Mouse (Mus musculus) G1E (cell line): ENCODE data around the gene Igsf21. TPM values are rescaled to one million over a fixed set of nuclear protein-coding genes. Genes with fewer than 3 reads are reported as not detected.
A peak's percentile ranks its signal among the peaks of the same experiment; 100 is the strongest.

Source experiments
- ATAC-seq: 2 replicates; pipeline ENCODE4 v1.8.0; 2016; ENCODE audit warnings: mild to moderate bottlenecking; ENCODE audit not compliant: insufficient number of reproducible peaks, poor library complexity, low FRiP score, severe bottlenecking; ENCODE audit errors: extremely low read depth
- DNase-seq: peaks from one replicate; pipeline ENCODE4 v3.0.0; 2012; ENCODE audit warnings: low spot score
- H3K27me3 ChIP-seq: 2 replicates; pipeline ENCODE4 v1.6.1; 2012; ENCODE audit warnings: mild to moderate bottlenecking, low read length, inconsistent platforms; ENCODE audit not compliant: insufficient read depth
- H3K36me3 ChIP-seq: replicated peaks from 2 replicates; pipeline ENCODE3; 2012; ENCODE audit warnings: mild to moderate bottlenecking, inconsistent platforms
- H3K4me1 ChIP-seq: 2 replicates; pipeline ENCODE4 v1.6.1; 2012; ENCODE audit warnings: low read depth, low read length, inconsistent platforms, mixed read lengths; ENCODE audit not compliant: insufficient read depth
- H3K4me3 ChIP-seq: 2 replicates; pipeline ENCODE4 v1.5.1; 2012; ENCODE audit warnings: low read depth, mild to moderate bottlenecking, inconsistent platforms, low read length, moderate library complexity, mixed read lengths
- H3K9me3 ChIP-seq: replicated peaks from 2 replicates; pipeline ENCODE4 v1.6.1; 2012; ENCODE audit warnings: inconsistent platforms
- CTCF ChIP-seq: IDR thresholded peaks from 2 replicates; pipeline ENCODE4 v1.5.1; 2012; ENCODE audit warnings: low read depth, low read length, inconsistent platforms, mixed read lengths
- GATA1 ChIP-seq: IDR thresholded peaks from 2 replicates; pipeline ENCODE4 v1.6.1; 2012; ENCODE audit warnings: borderline replicate concordance, low read length, inconsistent platforms, mixed read lengths
- GATA2 ChIP-seq: IDR thresholded peaks from 2 replicates; pipeline ENCODE4 v1.6.1; 2012; ENCODE audit warnings: low read depth, low read length, inconsistent platforms, borderline replicate concordance
- POLR2AphosphoS5 ChIP-seq: IDR thresholded peaks from 2 replicates; pipeline ENCODE4 v1.6.1; 2012; ENCODE audit warnings: low read depth, low read length, inconsistent platforms; ENCODE audit not compliant: insufficient replicate concordance
- TAL1 ChIP-seq: conservative IDR thresholded peaks from 2 replicates; pipeline ENCODE4 v1.6.1; 2012; ENCODE audit warnings: low read depth, low read length, inconsistent platforms, mixed read lengths
- polyA plus RNA-seq: library from polyadenylated mRNA; stranded (reverse); fragments of >175 nt; gene quantifications from 2 replicates; pipeline ENCODE4 v1.2.3, GENCODE M21; 2012
- total RNA-seq, 2 experiments: library from RNA; stranded (forward) in 1 of 2; stranded (reverse) in 1 of 2; fragments of 200-1000 nt in 1 of 2; fragments of >200 nt in 1 of 2; fragmentation: Nextera tagmentation in 1 of 2; gene quantifications; 2 replicates each; pipeline ENCODE4 v1.2.3; 2014 to 2017

The Igsf21 gene
- total and polyA plus RNA-seq, 3 experiments, result not detected

GRCm38 (mm10) chr4:140153101-140153500, 93.5 kb downstream of the Igsf21 start:
- Histone ChIP-seq H3K36me3 (no peaks in the 10 kb centered on the region), H3K4me1 (no peaks in the 10 kb centered on the region), H3K9me3 (peaks cover 98% of the 10 kb centered on the region), H3K4me3 (no peak overlapping the region), H3K27me3 (no peaks in the 10 kb centered on the region)
- no peak for TF ChIP-seq GATA2
- TF ChIP-seq GATA1, result no peak
- TF ChIP-seq TAL1, result no peak
- TF ChIP-seq POLR2AphosphoS5, result no peak
- TF ChIP-seq CTCF, result no peak
- ATAC-seq (no peak), DNase-seq (no peak)

GRCm38 (mm10) chr4:140149706-140150105, 96.9 kb downstream of the Igsf21 start:
- 0 out of 2 replicates have a peak overlapping the region, but pooled peaks have one; percentile 5 for H3K4me3 ChIP-seq
- H3K27me3 ChIP-seq, result no peaks in the 10 kb centered on the region
- ATAC-seq, result no peak

GRCm38 (mm10) chr4:140147857-140148695, 98.5 kb downstream of the Igsf21 start:
- Histone ChIP-seq H3K9me3 (peaks cover 97% of the 10 kb centered on the region), H3K36me3 (no peaks in the 10 kb centered on the region), H3K4me1 (no peaks in the 10 kb centered on the region), H3K4me3 (no peak overlapping the region; the same call in 1 of the 2 replicates), H3K27me3 (no peaks in the 10 kb centered on the region)
- ATAC-seq (no peak), DNase-seq (no peak)
- TF ChIP-seq POLR2AphosphoS5 (no peak), CTCF (no peak), GATA2 (no peak), TAL1 (no peak), GATA1 (no peak)

More at GRCm38 (mm10) chr4:140149706-140150105, 96.9 kb downstream of the Igsf21 start:
- Histone ChIP-seq H3K4me1 (no peaks in the 10 kb centered on the region), H3K36me3 (no peaks in the 10 kb centered on the region), H3K9me3 (peaks cover 97% of the 10 kb centered on the region)
- no peak for TF ChIP-seq POLR2AphosphoS5
- TF ChIP-seq GATA2, result no peak
- no peak for TF ChIP-seq CTCF
- TF ChIP-seq GATA1, result no peak
- no peak for TF ChIP-seq TAL1
- no peak for DNase-seq

- H3K4me1 ChIP-seq, result no peaks in the 10 kb centered on the region
- H3K9me3 ChIP-seq, result peaks cover 93% of the 10 kb centered on the region
- DNase-seq (no peak), ATAC-seq (no peak)
- no peaks in the 10 kb centered on the region for H3K36me3 ChIP-seq
- TF ChIP-seq POLR2AphosphoS5 (no peak), GATA2 (no peak), TAL1 (no peak), CTCF (no peak), GATA1 (no peak)
- no peak overlapping the region for H3K4me3 ChIP-seq
- no peaks in the 10 kb centered on the region for H3K27me3 ChIP-seq
These were observed 99.3 kb downstream of the Igsf21 start for GRCm38 (mm10) chr4:140147079-140147840.

- no peak for DNase-seq
- Histone ChIP-seq H3K27me3 (no peaks in the 10 kb centered on the region), H3K36me3 (no peaks in the 10 kb centered on the region), H3K9me3 (peaks cover 93% of the 10 kb centered on the region), H3K4me3 (no peak overlapping the region), H3K4me1 (no peaks in the 10 kb centered on the region)
- no peak for TF ChIP-seq GATA2
- TF ChIP-seq POLR2AphosphoS5, result no peak
- ATAC-seq, result no peak
These were observed 102.6 kb downstream of the Igsf21 start for GRCm38 (mm10) chr4:140143884-140144525.

GRCm38 (mm10) chr4:140143178-140143577, 103.4 kb downstream of the Igsf21 start:
- no peaks in the 10 kb centered on the region for H3K36me3 ChIP-seq
- H3K4me1 ChIP-seq, result no peaks in the 10 kb centered on the region
- no peaks in the 10 kb centered on the region for H3K27me3 ChIP-seq
- H3K9me3 ChIP-seq, result peaks cover 93% of the 10 kb centered on the region
- TF ChIP-seq GATA1 (no peak), TAL1 (no peak), GATA2 (no peak), CTCF (no peak), POLR2AphosphoS5 (no peak)
- DNase-seq (no peak), ATAC-seq (no peak)
- H3K4me3 ChIP-seq, result no peak overlapping the region
